Mouse (Mus musculus): ENCODE results near the gene Fras1.

The Fras1 gene

GRCm38 (mm10) chr5:96584730-96585129 lies 211.0 kb downstream of the Fras1 start:
- DNase-seq, result no peak

- no peak for DNase-seq
Observed at GRCm38 (mm10) chr5:96590621-96591020, 216.9 kb downstream of the Fras1 start.

GRCm38 (mm10) chr5:96595793-96596192 lies 222.0 kb downstream of the Fras1 start:
- DNase-seq, result no peak

- DNase-seq, result no peak
Observed at GRCm38 (mm10) chr5:96603974-96604769, 230.4 kb downstream of the Fras1 start.

- no peak for DNase-seq
Observed at GRCm38 (mm10) chr5:96608036-96608435, 234.3 kb downstream of the Fras1 start.

GRCm38 (mm10) chr5:96608581-96609280 lies 235.0 kb downstream of the Fras1 start:
- no peak for DNase-seq

- no peak for DNase-seq
Observed at GRCm38 (mm10) chr5:96612077-96612476, 238.3 kb downstream of the Fras1 start.

GRCm38 (mm10) chr5:96616954-96617646 lies 243.3 kb downstream of the Fras1 start:
- DNase-seq, result no peak

GRCm38 (mm10) chr5:96618008-96618407 lies 244.3 kb downstream of the Fras1 start:
- DNase-seq, result no peak

GRCm38 (mm10) chr5:96620209-96620608 lies 246.5 kb downstream of the Fras1 start:
- DNase-seq, result no peak

- no peak for DNase-seq
Observed at GRCm38 (mm10) chr5:96620618-96621017, 246.9 kb downstream of the Fras1 start.

- no peak for DNase-seq
Observed at GRCm38 (mm10) chr5:96622604-96623352, 249.0 kb downstream of the Fras1 start.

- DNase-seq, result no peak
Observed at GRCm38 (mm10) chr5:96629851-96630250, 256.1 kb downstream of the Fras1 start.

GRCm38 (mm10) chr5:96635146-96635862 lies 261.5 kb downstream of the Fras1 start:
- DNase-seq, result no peak

- no peak for DNase-seq
Observed at GRCm38 (mm10) chr5:96635866-96636265, 262.1 kb downstream of the Fras1 start.

GRCm38 (mm10) chr5:96639213-96639910 lies 265.6 kb downstream of the Fras1 start:
- DNase-seq, result no peak

- no peak for DNase-seq
Observed at GRCm38 (mm10) chr5:96641297-96641696, 267.5 kb downstream of the Fras1 start.

- DNase-seq, result no peak
Observed at GRCm38 (mm10) chr5:96675676-96676075, 301.9 kb downstream of the Fras1 start.

GRCm38 (mm10) chr5:96677498-96677897 lies 303.7 kb downstream of the Fras1 start:
- no peak for DNase-seq

- DNase-seq, result no peak
Observed at GRCm38 (mm10) chr5:96681085-96681484, 307.3 kb downstream of the Fras1 start.

- DNase-seq, result no peak
Observed at GRCm38 (mm10) chr5:96682777-96683176, 309.0 kb downstream of the Fras1 start.

GRCm38 (mm10) chr5:96688885-96689284 lies 315.1 kb downstream of the Fras1 start:
- DNase-seq, result no peak
